Mouse (Mus musculus): ENCODE measurements around the gene Vti1a.

Vti1a gene

GRCm38 (mm10) chr19:55559331-55559730 lies 243.2 kb downstream of the Vti1a start:
- DNase-seq (ENCODE audit: extremely low read depth, low read depth): no peak

- no peak for DNase-seq (ENCODE audit: extremely low read depth, low read depth)
Observed at GRCm38 (mm10) chr19:55560088-55560682, 244.1 kb downstream of the Vti1a start.

- DNase-seq (ENCODE audit: extremely low read depth, low read depth): no peak
Observed at GRCm38 (mm10) chr19:55561469-55561868, 245.4 kb downstream of the Vti1a start.

- DNase-seq (ENCODE audit: extremely low read depth, low read depth): no peak
Observed at GRCm38 (mm10) chr19:55562487-55563147, 246.5 kb downstream of the Vti1a start.

- DNase-seq (ENCODE audit: extremely low read depth, low read depth): no peak
Observed at GRCm38 (mm10) chr19:55563148-55563651, 247.1 kb downstream of the Vti1a start.

GRCm38 (mm10) chr19:55564104-55564938 lies 248.2 kb downstream of the Vti1a start:
- peak; percentile 84 for DNase-seq (ENCODE audit: extremely low read depth, low read depth)

GRCm38 (mm10) chr19:55565111-55565510 lies 249.0 kb downstream of the Vti1a start:
- DNase-seq (ENCODE audit: extremely low read depth, low read depth): no peak

GRCm38 (mm10) chr19:55565523-55566369 lies 249.7 kb downstream of the Vti1a start:
- no peak for DNase-seq (ENCODE audit: extremely low read depth, low read depth)

GRCm38 (mm10) chr19:55569114-55569513 lies 253.0 kb downstream of the Vti1a start:
- DNase-seq (ENCODE audit: extremely low read depth, low read depth): no peak

- DNase-seq (ENCODE audit: extremely low read depth, low read depth): no peak
Observed at GRCm38 (mm10) chr19:55569894-55570293, 253.8 kb downstream of the Vti1a start.

GRCm38 (mm10) chr19:55570520-55571296 lies 254.6 kb downstream of the Vti1a start:
- DNase-seq (ENCODE audit: extremely low read depth, low read depth): no peak

- DNase-seq (ENCODE audit: extremely low read depth, low read depth): no peak
Observed at GRCm38 (mm10) chr19:55571486-55571885, 255.4 kb downstream of the Vti1a start.

- no peak for DNase-seq (ENCODE audit: extremely low read depth, low read depth)
Observed at GRCm38 (mm10) chr19:55577306-55578042, 261.4 kb downstream of the Vti1a start.

- DNase-seq (ENCODE audit: extremely low read depth, low read depth): no peak
Observed at GRCm38 (mm10) chr19:55578094-55579085, 262.3 kb downstream of the Vti1a start.

- no peak for DNase-seq (ENCODE audit: extremely low read depth, low read depth)
Observed at GRCm38 (mm10) chr19:55579310-55579709, 263.2 kb downstream of the Vti1a start.

GRCm38 (mm10) chr19:55580152-55580551 lies 264.1 kb downstream of the Vti1a start:
- no peak for DNase-seq (ENCODE audit: extremely low read depth, low read depth)

GRCm38 (mm10) chr19:55580667-55581066 lies 264.6 kb downstream of the Vti1a start:
- no peak for DNase-seq (ENCODE audit: extremely low read depth, low read depth)

- DNase-seq (ENCODE audit: extremely low read depth, low read depth): no peak
Observed at GRCm38 (mm10) chr19:55582896-55583653, 267.0 kb downstream of the Vti1a start.

Data from MEL-GATA-1-ER (cell line).